Mouse (Mus musculus) kidney, embryonic 16.5 days (tissue): ENCODE data around the gene Nav1. TPM values are rescaled to one million over a fixed set of nuclear protein-coding genes. Genes with fewer than 3 reads are reported as not detected.

Experiments
- ATAC-seq: fragments of 200-750 bp; cut with Nextera tagmentation; 2 replicates; pipeline ENCODE4 v1.8.0; 2017; ENCODE audit warnings: moderate TSS enrichment; ENCODE audit not compliant: low FRiP score, low TSS enrichment
- H3K27ac ChIP-seq: fragments of 300-500 bp; sonication (generic); 2 replicates; pipeline ENCODE4 v1.5.1; 2014; ENCODE audit warnings: low read length
- H3K27me3 ChIP-seq: fragments of 300-500 bp; sonication (generic); 2 replicates; pipeline ENCODE4 v1.6.1; 2014; ENCODE audit warnings: low read length, control low read depth, mixed read lengths; ENCODE audit not compliant: insufficient read depth
- H3K36me3 ChIP-seq: fragments of 300-500 bp; sonication (generic); 2 replicates; pipeline ENCODE4 v1.6.1; 2014; ENCODE audit warnings: low read length, control low read depth, mixed read lengths; ENCODE audit not compliant: insufficient read depth
- H3K4me1 ChIP-seq: fragments of 300-500 bp; sonication (generic); 2 replicates; pipeline ENCODE4 v1.6.1; 2014; ENCODE audit warnings: low read length, control low read depth, mixed read lengths; ENCODE audit not compliant: insufficient read depth
- H3K4me2 ChIP-seq: fragments of 300-500 bp; sonication (generic); replicated peaks from 2 replicates; pipeline ENCODE4 v1.6.1; 2014; ENCODE audit warnings: low read depth, low read length
- H3K4me3 ChIP-seq: fragments of 300-500 bp; sonication (generic); 2 replicates; pipeline ENCODE4 v1.5.1; 2014; ENCODE audit warnings: mild to moderate bottlenecking, low read length
- H3K9ac ChIP-seq: fragments of 300-500 bp; sonication (generic); replicated peaks from 2 replicates; pipeline ENCODE4 v1.6.1; 2014; ENCODE audit warnings: low read length
- H3K9me3 ChIP-seq: fragments of 300-500 bp; sonication (generic); 2 replicates; pipeline ENCODE4 v1.6.1; 2016; ENCODE audit warnings: low read length, control low read depth
- WGBS: fragments of 180-500 bp; shearing (Covaris S2); extraction: QIAGEN DNeasy Blood & Tissue Kit; methylation state at CpG from one replicate; pipeline ENCODE4 v1.1.7; 2014; 5-methylcytosine and 5-hydroxymethylcytosine counted together
- polyA plus RNA-seq: library from polyadenylated mRNA; unstranded; fragments of >200 nt; fragmentation: Nextera tagmentation; extraction: Ambion mirVana; gene quantifications from 2 replicates; pipeline ENCODE4 v1.2.1, GENCODE M21; 2015

The Nav1 gene
- polyA plus RNA-seq, 1 experiment from 2014 or later, result 12.2 TPM

GRCm38 (mm10) chr1:135507572-135508348, 99.3 kb downstream of the Nav1 start:
- Histone ChIP-seq H3K9me3 (no peaks in the 10 kb centered on the region), H3K27me3 (peaks cover 10% of the 10 kb centered on the region), H3K27ac (no peak overlapping the region), H3K4me3 (no peak overlapping the region), H3K36me3 (no peaks in the 10 kb centered on the region), H3K9ac (no peak overlapping the region), H3K4me2 (peak overlapping the region; percentile 88), H3K4me1 (peaks cover 33% of the 10 kb centered on the region)
- 38% methylated on average over 14 of the region's 14 CpGs for WGBS
- no peak for ATAC-seq

GRCm38 (mm10) chr1:135505499-135505898, 101.6 kb downstream of the Nav1 start:
- Histone ChIP-seq H3K27me3 (peaks cover 7% of the 10 kb centered on the region; the same call in 1 of the 2 replicates), H3K4me2 (no peak overlapping the region), H3K4me3 (no peak overlapping the region), H3K27ac (no peak overlapping the region), H3K36me3 (no peaks in the 10 kb centered on the region), H3K4me1 (peaks cover 34% of the 10 kb centered on the region), H3K9ac (no peak overlapping the region), H3K9me3 (no peaks in the 10 kb centered on the region)
- 58% methylated on average over 7 of the region's 7 CpGs for WGBS
- no peak for ATAC-seq

- no peaks in the 10 kb centered on the region for H3K9me3 ChIP-seq
- ATAC-seq, result no peak
- H3K27ac ChIP-seq, result no peak overlapping the region
- no peak overlapping the region for H3K4me2 ChIP-seq
- 85% methylated on average over 2 of the region's 2 CpGs for WGBS
- peaks cover 25% of the 10 kb centered on the region for H3K4me1 ChIP-seq
- H3K27me3 ChIP-seq, result no peaks in the 10 kb centered on the region
- H3K36me3 ChIP-seq, result no peaks in the 10 kb centered on the region
- no peak overlapping the region for H3K4me3 ChIP-seq
- no peak overlapping the region for H3K9ac ChIP-seq
Observed at GRCm38 (mm10) chr1:135503436-135503835, 103.7 kb downstream of the Nav1 start.

GRCm38 (mm10) chr1:135502750-135503149, 104.3 kb downstream of the Nav1 start:
- 88% methylated on average over 9 of the region's 9 CpGs for WGBS
- no peak overlapping the region for H3K4me3 ChIP-seq
- H3K36me3 ChIP-seq, result no peaks in the 10 kb centered on the region
- no peaks in the 10 kb centered on the region for H3K9me3 ChIP-seq
- peaks cover 21% of the 10 kb centered on the region for H3K4me1 ChIP-seq
- H3K9ac ChIP-seq, result no peak overlapping the region
- ATAC-seq, result no peak
- no peak overlapping the region for H3K27ac ChIP-seq
- no peak overlapping the region for H3K4me2 ChIP-seq
- no peaks in the 10 kb centered on the region for H3K27me3 ChIP-seq

GRCm38 (mm10) chr1:135502135-135502534, 105.0 kb downstream of the Nav1 start:
- Histone ChIP-seq H3K4me3 (no peak overlapping the region), H3K4me1 (peaks cover 18% of the 10 kb centered on the region), H3K4me2 (no peak overlapping the region), H3K27me3 (no peaks in the 10 kb centered on the region), H3K9ac (no peak overlapping the region), H3K27ac (no peak overlapping the region), H3K36me3 (no peaks in the 10 kb centered on the region), H3K9me3 (no peaks in the 10 kb centered on the region)
- WGBS, result 55% methylated on average over 8 of the region's 8 CpGs
- ATAC-seq, result no peak

- Histone ChIP-seq H3K27me3 (no peaks in the 10 kb centered on the region), H3K4me2 (no peak overlapping the region), H3K4me3 (no peak overlapping the region), H3K4me1 (peaks cover 18% of the 10 kb centered on the region), H3K36me3 (no peaks in the 10 kb centered on the region), H3K9me3 (no peaks in the 10 kb centered on the region), H3K27ac (peak overlapping the region; percentile 9; the same call in 1 of the 2 replicates), H3K9ac (no peak overlapping the region)
- 76% methylated on average over 20 of the region's 20 CpGs for WGBS
- 0 out of 2 replicates have a peak, but pooled peaks have one; percentile 2 for ATAC-seq
Observed at GRCm38 (mm10) chr1:135498455-135499358, 108.4 kb downstream of the Nav1 start.

GRCm38 (mm10) chr1:135495048-135495447, 112.0 kb downstream of the Nav1 start:
- Histone ChIP-seq H3K9me3 (no peaks in the 10 kb centered on the region), H3K4me2 (no peak overlapping the region), H3K27me3 (no peaks in the 10 kb centered on the region), H3K9ac (no peak overlapping the region), H3K4me3 (no peak overlapping the region), H3K36me3 (no peaks in the 10 kb centered on the region), H3K4me1 (peaks cover 16% of the 10 kb centered on the region), H3K27ac (no peak overlapping the region)
- ATAC-seq, result no peak
- WGBS, result 63% methylated on average over 1 of the region's 1 CpGs

GRCm38 (mm10) chr1:135493862-135494261, 113.2 kb downstream of the Nav1 start:
- H3K9ac ChIP-seq, result no peak overlapping the region
- H3K4me3 ChIP-seq, result no peak overlapping the region
- no peaks in the 10 kb centered on the region for H3K9me3 ChIP-seq
- ATAC-seq, result no peak
- no peak overlapping the region for H3K27ac ChIP-seq
- 77% methylated on average over 6 of the region's 6 CpGs for WGBS
- H3K4me2 ChIP-seq, result no peak overlapping the region
- H3K4me1 ChIP-seq, result peaks cover 21% of the 10 kb centered on the region
- no peaks in the 10 kb centered on the region for H3K36me3 ChIP-seq
- no peaks in the 10 kb centered on the region for H3K27me3 ChIP-seq

- Histone ChIP-seq H3K4me2 (no peak overlapping the region), H3K4me1 (peaks cover 16% of the 10 kb centered on the region; the same call in 1 of the 2 replicates), H3K36me3 (no peaks in the 10 kb centered on the region), H3K4me3 (no peak overlapping the region), H3K27ac (no peak overlapping the region), H3K9ac (no peak overlapping the region), H3K9me3 (no peaks in the 10 kb centered on the region), H3K27me3 (no peaks in the 10 kb centered on the region)
- 82% methylated on average over 10 of the region's 10 CpGs for WGBS
- no peak for ATAC-seq
Observed at GRCm38 (mm10) chr1:135492406-135492805, 114.7 kb downstream of the Nav1 start.
